Mouse (Mus musculus): Measurements from ENCODE around the gene Polr2f.
A peak's percentile ranks its signal among the peaks of the same experiment; 100 is the strongest.

Gene Polr2f

DNA sequence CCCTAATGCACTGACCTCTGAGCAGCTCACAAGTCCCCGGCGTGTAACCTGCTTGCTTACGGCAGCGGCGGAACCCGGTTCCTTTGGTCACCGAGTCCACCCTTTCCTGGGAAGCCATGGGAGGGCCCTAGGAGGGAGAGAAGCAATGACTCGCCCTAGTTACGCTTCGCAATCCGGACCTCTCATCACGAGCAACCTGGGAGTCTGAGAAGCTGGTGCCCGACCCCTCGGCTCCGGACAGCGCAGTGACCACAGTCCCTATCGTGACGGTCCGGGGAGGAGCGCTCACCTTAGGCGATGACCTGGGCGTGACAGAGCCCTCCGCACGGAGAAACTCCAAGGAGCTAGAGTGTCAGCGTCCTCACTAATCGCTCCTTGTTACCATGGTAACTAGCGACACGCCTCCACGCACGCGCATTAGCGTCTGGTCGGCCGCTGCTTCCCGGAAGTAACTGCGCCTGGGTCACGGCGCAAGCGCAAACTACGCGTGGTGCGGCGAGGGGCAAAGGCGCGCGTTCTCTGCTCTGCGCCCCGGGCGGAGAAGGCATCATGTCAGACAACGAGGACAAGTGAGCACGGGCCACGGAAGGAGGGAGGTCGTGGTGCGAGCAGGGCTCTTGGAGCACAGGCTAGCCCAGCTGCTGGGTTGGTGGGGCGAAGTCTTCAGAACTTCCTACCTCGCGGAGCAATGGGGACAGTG is at the start of gene Polr2f, which contains the start of gene 1700088E04Rik:
Polr2f (plus strand) TSS at position 144 of the 700 bp plus-strand sequence.
1700088E04Rik (minus strand) TSS at position 388 of the 700 bp plus-strand sequence.
- peak; percentile 94 to 96 for DNase-seq

GRCm38 (mm10) chr15:79092284-79092683 is 48.5 kb upstream of the Polr2f start:
- DNase-seq, result no peak

- DNase-seq, result peak in 1 of 2 experiments; percentile 38
These were observed 47.5 kb upstream of the Polr2f start for GRCm38 (mm10) chr15:79093083-79093839.

DNA sequence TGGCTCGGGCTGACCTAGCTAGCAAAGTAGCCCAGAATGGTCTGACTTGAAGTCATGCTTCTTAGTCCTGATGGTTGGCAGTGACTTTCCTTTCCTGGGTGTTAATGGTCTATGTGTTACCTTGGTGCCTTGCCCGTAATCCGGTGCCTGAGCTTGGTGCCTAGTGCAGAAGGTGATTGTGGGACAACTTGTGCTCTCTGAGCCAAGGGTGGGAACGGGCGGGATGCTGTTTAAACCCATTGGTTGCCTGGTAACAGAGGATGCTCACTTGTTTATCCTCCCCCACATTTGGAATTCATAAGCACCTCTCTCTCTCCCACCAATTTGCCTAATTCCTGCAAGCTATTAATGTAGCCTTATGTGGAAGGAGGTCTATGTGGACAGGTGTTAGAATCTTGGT is 45.3 kb upstream of the Polr2f start:
- no peak for DNase-seq

DNA sequence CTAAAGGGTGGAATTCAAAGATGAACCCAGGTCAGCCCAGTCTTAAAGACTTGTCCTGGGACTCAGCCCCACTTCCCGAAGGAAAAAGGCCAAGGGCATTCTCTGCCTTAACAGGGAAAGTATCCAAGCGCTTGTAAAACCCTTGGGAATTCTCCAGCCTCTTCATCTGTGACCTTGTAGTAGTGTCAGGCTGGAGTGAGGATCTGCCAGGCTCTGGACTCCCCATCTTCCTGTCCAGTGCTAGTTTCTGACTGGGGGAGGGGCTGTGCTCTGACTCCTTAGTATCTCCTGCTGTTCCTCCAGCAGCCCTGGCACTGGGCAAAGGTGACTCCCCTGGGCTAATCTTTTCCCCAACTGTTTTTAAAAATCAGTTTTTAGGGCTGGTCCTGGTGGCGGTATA is 44.3 kb upstream of the Polr2f start:
- DNase-seq, result no peak

DNA sequence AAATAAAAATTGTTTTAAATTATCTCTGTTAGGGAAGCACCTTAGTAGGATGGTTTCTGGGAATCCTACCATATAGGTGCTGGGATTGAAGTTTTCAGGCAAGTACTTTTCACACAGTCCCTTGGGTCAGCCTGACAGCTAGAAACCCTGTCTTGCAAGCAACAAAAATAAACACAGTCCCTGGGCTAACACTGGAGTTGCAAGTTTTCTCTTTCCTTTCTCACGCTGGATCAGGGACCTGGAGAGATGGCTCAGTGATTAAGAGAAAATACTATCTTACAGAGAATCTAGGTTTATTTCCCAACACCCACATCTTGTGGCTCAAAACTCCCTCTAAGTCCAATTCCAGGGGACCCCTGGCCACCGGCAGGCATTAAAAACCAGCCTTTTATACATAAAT is 43.7 kb upstream of the Polr2f start:
- DNase-seq, result no peak

DNA sequence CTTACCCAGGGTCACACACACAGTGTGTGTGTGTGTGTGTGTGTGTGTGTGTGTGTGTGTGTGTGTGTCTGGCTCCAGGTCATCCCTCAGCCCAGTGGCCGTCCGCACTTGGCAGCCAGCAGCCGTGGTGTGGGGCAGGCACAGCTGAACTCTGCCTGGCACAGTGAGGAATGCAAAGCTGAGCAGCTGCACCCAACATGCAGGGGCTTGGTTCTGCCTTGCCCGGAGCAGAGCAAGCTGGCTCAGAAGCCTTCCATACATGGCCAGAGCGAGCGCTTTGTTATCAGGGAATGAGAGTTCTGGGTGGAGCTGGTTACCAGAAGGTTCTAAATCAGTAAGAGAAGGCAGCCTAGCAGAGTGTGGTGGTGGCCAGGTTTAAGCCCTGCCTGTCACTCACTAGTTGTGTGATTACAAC is 43.2 kb upstream of the Polr2f start:
- peak; percentile 35 to 39 for DNase-seq

- DNase-seq, result no peak
These were observed 42.6 kb upstream of the Polr2f start for GRCm38 (mm10) chr15:79098220-79098619.

- peak; percentile 48 to 55 for DNase-seq
These were observed 41.9 kb upstream of the Polr2f start for GRCm38 (mm10) chr15:79098868-79099267.

DNA sequence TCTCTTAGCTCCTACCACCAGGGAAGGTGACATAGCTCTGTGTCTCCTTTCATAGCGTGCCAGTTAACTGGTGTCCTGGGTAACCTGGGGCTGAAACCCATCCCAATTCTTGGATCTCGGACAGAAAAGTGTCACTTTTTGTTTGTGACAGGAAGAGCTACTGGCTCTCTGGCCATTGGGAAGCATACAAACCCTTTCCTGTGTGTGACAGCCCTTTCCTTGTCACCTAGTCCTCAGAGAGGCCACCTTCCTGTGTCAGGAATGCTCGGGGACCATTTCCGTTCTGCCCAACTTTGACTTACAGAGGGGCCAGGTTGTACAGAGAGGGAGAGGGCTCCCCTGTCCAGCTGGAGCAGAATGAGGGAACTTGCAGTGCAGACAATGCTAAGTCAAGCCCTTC is 41.4 kb upstream of the Polr2f start:
- peak in 1 of 2 experiments; percentile 43 for DNase-seq

- DNase-seq, result no peak
These were observed 40.4 kb upstream of the Polr2f start for GRCm38 (mm10) chr15:79100391-79100790.

DNA sequence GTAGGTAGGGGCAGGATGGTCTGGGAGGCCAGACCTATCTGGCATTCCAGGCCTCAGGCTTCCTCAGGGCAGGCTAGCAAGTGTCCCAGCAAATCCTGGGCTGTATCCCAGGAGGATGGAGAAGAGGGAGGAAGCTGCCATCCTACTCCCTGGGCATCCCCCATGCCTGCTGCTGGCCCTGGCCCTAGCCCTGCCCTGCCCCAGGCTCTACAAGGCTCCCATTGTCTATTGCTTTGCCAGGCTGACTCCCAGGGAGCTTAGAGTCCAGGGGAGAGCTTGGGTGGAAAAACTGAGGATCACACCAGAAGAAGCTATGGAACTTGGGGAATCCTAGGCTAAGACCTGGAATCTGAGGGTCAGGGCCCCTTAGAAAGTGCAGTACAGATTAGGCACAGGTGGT is 39.3 kb upstream of the Polr2f start:
- DNase-seq, result no peak

- DNase-seq, result no peak
These were observed 37.5 kb upstream of the Polr2f start for GRCm38 (mm10) chr15:79103264-79103663.

GRCm38 (mm10) chr15:79105804-79106203 is 35.0 kb upstream of the Polr2f start:
- no peak for DNase-seq

GRCm38 (mm10) chr15:79107966-79108365 is 32.8 kb upstream of the Polr2f start:
- DNase-seq, result no peak

GRCm38 (mm10) chr15:79108421-79109320 is 32.1 kb upstream of the Polr2f start, which contains the start of gene Micall1:
Micall1 (plus strand) TSS chr15:79108898.
- DNase-seq, result peak; percentile 79 to 85

DNA sequence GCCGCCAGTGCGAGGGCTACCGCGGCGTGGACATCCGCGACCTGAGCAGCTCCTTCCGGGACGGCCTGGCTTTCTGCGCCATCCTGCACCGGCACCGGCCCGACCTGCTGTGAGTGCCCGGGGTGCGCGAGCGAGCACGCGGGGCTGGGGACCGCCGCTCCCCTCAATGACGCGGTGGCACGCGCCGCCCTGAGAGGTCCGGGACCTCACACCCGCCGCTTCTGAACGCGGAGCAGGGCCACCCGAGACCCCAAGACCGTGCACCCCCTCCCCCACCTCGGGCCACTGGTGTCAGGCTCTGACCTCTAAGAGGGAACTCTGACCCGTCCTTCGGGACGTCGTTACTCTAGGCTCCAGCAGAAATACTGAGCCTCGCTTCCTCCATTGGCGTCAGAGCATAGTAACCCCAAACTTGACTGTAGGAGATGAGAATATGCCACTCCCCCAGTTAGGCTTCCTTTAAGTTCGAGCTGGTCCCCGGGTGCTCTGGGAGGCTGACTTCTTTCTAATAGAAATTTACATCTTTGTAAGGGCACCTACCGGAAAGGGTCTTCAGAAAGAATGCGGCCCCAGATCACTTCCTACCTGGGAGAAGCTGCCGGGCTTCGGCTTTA is 31.4 kb upstream of the Polr2f start:
- DNase-seq, result peak in 1 of 2 experiments; percentile 38

- no peak for DNase-seq
These were observed 30.8 kb upstream of the Polr2f start for GRCm38 (mm10) chr15:79110031-79110430.

DNA sequence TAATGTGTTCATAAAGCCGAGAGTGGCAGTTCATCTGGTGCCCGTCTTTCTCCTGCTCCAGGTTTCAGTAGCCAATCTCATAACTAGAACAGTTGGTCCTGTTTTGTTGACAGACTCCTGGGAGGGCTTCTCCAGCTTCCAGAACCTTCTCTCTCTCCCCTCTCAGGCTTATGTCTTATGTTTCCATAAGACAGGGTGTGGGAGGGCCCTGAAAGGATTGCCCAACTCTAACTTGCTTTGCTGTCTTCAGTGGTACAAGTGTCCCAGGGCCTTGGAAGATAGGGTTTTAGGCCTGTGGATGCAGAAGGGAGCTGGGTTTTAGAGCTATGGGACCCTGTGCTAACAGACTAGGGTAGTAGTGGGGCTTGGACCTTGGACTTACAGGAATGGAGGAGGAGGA is 30.3 kb upstream of the Polr2f start:
- DNase-seq, result no peak

GRCm38 (mm10) chr15:79111774-79112173 is 29.0 kb upstream of the Polr2f start:
- no peak for DNase-seq

DNA sequence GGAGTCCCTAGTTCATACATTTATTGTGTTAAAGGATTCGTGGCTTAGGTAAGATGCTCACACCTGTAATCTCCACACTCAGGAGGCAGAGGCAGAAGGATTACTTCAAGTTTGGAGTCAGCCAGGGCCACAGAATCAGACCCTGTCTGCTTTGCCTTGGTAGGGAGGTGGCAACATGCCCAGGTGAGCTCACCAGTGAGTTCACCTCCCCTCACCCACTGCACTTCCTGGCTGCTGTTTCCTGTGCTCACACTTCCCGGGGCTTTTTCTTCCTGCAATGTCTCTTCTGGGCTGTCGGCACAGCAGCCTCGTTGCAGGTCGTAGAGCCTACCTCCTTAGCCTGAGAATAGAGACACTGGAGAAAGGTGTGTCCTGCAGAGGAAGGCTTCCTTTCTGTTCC is 25.5 kb upstream of the Polr2f start:
- DNase-seq, result no peak

DNA sequence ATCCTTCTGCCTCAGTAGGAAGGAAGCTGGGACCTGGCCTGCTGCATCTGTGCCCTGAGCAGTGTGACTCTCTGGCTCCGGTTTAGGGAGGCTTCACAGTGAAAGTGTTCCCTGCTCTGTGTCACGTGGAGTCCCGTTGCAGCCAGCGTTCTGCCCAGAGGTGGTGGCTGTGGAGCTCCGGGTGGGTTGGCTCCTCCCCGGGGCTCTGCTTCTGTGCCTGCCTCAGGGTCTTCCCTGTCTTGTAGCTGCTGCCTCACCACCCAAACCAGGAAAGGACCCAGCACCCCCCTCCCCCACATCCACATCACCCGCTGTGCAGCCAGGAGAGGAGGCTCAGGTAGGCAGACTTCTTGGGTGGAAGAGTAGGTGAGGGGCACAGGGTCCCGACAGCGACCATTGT is 21.3 kb upstream of the Polr2f start:
- DNase-seq, result no peak

GRCm38 (mm10) chr15:79122119-79122518 is 18.7 kb upstream of the Polr2f start:
- no peak for DNase-seq

Data from lung, adult 18-20 months (tissue).